9 mouse cellular contexts compared by ENCODE assay signal in the genomic region with DNA sequence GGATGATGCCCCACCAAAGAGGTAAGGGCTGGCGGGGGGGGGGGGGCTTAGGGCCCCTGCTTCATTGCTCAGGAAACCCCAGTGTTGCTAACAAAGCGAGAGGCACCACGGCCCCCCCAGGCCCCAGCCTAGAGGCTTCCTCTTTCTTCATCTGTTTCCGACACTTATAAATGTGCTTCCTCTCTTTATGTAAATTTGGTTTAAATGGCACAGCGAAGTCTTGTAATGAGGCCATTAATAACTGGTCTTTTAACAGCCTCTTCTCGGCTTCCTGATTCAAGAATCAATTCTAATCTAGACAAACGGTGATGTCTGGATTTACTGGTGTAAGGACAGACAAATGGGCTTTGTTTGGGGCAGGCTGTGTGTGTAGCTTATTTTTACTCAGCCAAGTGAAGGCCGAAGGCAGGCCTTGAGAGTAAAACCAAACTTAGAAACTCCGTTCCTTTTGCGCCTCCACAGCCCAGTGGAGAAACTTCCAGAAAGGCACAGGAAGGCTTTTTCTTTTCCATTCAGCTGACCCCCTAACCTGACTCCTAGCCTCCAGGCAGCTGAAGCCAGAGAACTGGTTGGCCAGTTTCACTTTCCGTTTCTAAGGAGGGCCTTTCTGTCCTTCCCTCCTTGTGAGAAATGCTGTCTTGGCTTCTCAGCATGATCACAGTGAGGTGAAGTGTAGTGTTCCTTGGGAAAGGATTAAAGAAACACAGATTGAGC. TPM values are rescaled to one million over a fixed set of nuclear protein-coding genes. Genes with fewer than 3 reads are reported as not detected.
DNase-seq lines count a peak whose midpoint lies in the region; ATAC-seq and TF ChIP-seq lines count a peak whose summit lies in the region.
"Had no signal": no experiment of that assay in that cellular context is flagged by ENCODE, and none has a peak within 500 bp of the region (broad histone marks: within the 10 kb centered on the region; RNA-seq: fewer than 3 reads in every experiment).

No protein-coding gene starts in this region.

- no peak for TF ChIP-seq POLR2A in small intestine, adult 2 months (IDR thresholded peaks at IDR 0.05; ENCODE audit: low read depth, low read length)

- peaks cover 17% of the 10 kb centered on the region for H3K4me1 ChIP-seq in hindbrain, embryonic 14.5 days (replicated peaks; ENCODE audit: control insufficient read depth, insufficient read depth, low read length)
- no peaks in the 10 kb centered on the region; the same call in 1 of the 2 replicates for H3K4me1 ChIP-seq in liver, embryonic 11.5 days (replicated peaks; ENCODE audit: control insufficient read depth, insufficient read depth, low read length)
- peaks cover 21% of the 10 kb centered on the region for H3K4me1 ChIP-seq in small intestine, adult 2 months (ENCODE audit: control insufficient read depth, insufficient read depth, insufficient read length, low read length)

- peak; percentile 20 for DNase-seq in gastrocnemius, postnatal 25 days
- DNase-seq in gastrocnemius, adult 18-20 months (ENCODE audit: low spot score): no peak
- DNase-seq in adrenal gland, postnatal 14 days: peak; percentile 44
- DNase-seq in hindbrain, embryonic 14.5 days (ENCODE audit: low spot score): no peak
- no peak for DNase-seq in liver, embryonic 11.5 days (ENCODE audit: low spot score)
- no peak for DNase-seq in frontal cortex, postnatal 25 days (ENCODE audit: low spot score in 2 of 2)
- no peak for DNase-seq in left cerebral cortex, adult 18-20 months (ENCODE audit: low spot score in 2 of 2)

- H3K27me3 ChIP-seq in hindbrain, embryonic 14.5 days (ENCODE audit: control insufficient read depth, insufficient read depth, low read length): no peaks in the 10 kb centered on the region
- no peaks in the 10 kb centered on the region for H3K27me3 ChIP-seq in liver, embryonic 11.5 days (replicated peaks; ENCODE audit: control insufficient read depth, insufficient read depth, low read length)
- H3K27me3 ChIP-seq in small intestine, adult 2 months (ENCODE audit: control insufficient read depth, insufficient read depth, low read length): no peaks in the 10 kb centered on the region

- H3K36me3 ChIP-seq in hindbrain, embryonic 14.5 days (replicated peaks; ENCODE audit: control insufficient read depth, insufficient read depth): no peaks in the 10 kb centered on the region
- H3K36me3 ChIP-seq in liver, embryonic 11.5 days (ENCODE audit: control insufficient read depth, insufficient read depth, low read length): no peaks in the 10 kb centered on the region
- no peaks in the 10 kb centered on the region for H3K36me3 ChIP-seq in small intestine, adult 2 months (ENCODE audit: control insufficient read depth, insufficient read depth, low read length)
- H3K36me3 ChIP-seq: G1E had no signal

- WGBS in hindbrain, embryonic 14.5 days: 49% methylated on average over 11 of the region's 11 CpGs
- WGBS in liver, embryonic 11.5 days: 39% methylated on average over 11 of the region's 11 CpGs
- 24% methylated on average over 11 of the region's 11 CpGs for WGBS in small intestine, adult 2 months

- no peaks in the 10 kb centered on the region for H3K9me3 ChIP-seq in hindbrain, embryonic 14.5 days (ENCODE audit: control insufficient read depth, low read length)
- no peaks in the 10 kb centered on the region for H3K9me3 ChIP-seq in liver, embryonic 11.5 days (ENCODE audit: control insufficient read depth, low read length)
- H3K9me3 ChIP-seq: G1E had no signal

- TF ChIP-seq CTCF in small intestine, adult 2 months (IDR thresholded peaks at IDR 0.05; ENCODE audit: extremely low read depth, insufficient read length, insufficient replicate concordance, low read depth, low read length): no peak

- no peak overlapping the region for H3K4me3 ChIP-seq in hindbrain, embryonic 14.5 days (replicated peaks; ENCODE audit: low read length)
- H3K4me3 ChIP-seq in liver, embryonic 11.5 days (ENCODE audit: low read depth, low read length): no peak overlapping the region
- peak overlapping the region; percentile 9; the same call in 1 of the 2 replicates for H3K4me3 ChIP-seq in small intestine, adult 2 months (ENCODE audit: low read depth, low read length)

- ATAC-seq in hindbrain, embryonic 14.5 days (ENCODE audit: low FRiP score): no peak
- ATAC-seq in liver, embryonic 11.5 days (replicated peaks; ENCODE audit: low FRiP score): no peak

- 0 out of 2 replicates have a peak overlapping the region, but pooled peaks have one; percentile 43 for H3K27ac ChIP-seq in hindbrain, embryonic 14.5 days
- H3K27ac ChIP-seq in liver, embryonic 11.5 days (ENCODE audit: low read depth, low read length): peak overlapping the region; percentile 22; the same call in 1 of the 2 replicates
- H3K27ac ChIP-seq in small intestine, adult 2 months (ENCODE audit: insufficient read depth, low read depth, low read length): peak overlapping the region; percentile 90

- no peak overlapping the region for H3K9ac ChIP-seq in hindbrain, embryonic 14.5 days
- no peak overlapping the region for H3K9ac ChIP-seq in liver, embryonic 11.5 days (ENCODE audit: low read depth, low read length)

- H3K4me2 ChIP-seq in hindbrain, embryonic 14.5 days (replicated peaks): no peak overlapping the region
- peak overlapping the region; percentile 43 for H3K4me2 ChIP-seq in liver, embryonic 11.5 days

RNA-seq across cellular contexts. Expression of gene Pik3ap1, which starts 39.7 kb away (rescaled TPM):
- under 1 TPM; 0.33 to 0.56 TPM for total RNA-seq in gastrocnemius, postnatal 25 days (2021)
- total RNA-seq in gastrocnemius, adult 18-20 months (2021): under 1 TPM; 0.07 to 0.43 TPM
- total RNA-seq in adrenal gland, postnatal 14 days (2021): 8.4 and 9.3 TPM in 2 replicates
- polyA plus RNA-seq in hindbrain, embryonic 14.5 days (2014; fragmentation: Nextera tagmentation; extraction: Ambion mirVana): 1.7 and 2.2 TPM in 2 replicates
- polyA plus RNA-seq in liver, embryonic 11.5 days (2014; fragmentation: Nextera tagmentation; extraction: Ambion mirVana): 5.4 and 5.6 TPM in 2 replicates
- 3.5 and 4.3 TPM in 2 replicates for polyA plus RNA-seq in small intestine, adult 2 months (2012; rRNA removed)
- 1 to 10 TPM; 2.4 to 2.6 TPM for total RNA-seq in left cerebral cortex, adult 18-20 months (2021)

Comparison
In these comparisons a context has a peak if more than half of its experiments do, and no peak if none do; other contexts are left out.
1. DNase-seq: peak in gastrocnemius, postnatal 25 days (single experiment) and adrenal gland, postnatal 14 days (single experiment); none in gastrocnemius, adult 18-20 months (single experiment), hindbrain, embryonic 14.5 days (single experiment), liver, embryonic 11.5 days (single experiment), frontal cortex, postnatal 25 days (0 of 2) and left cerebral cortex, adult 18-20 months (0 of 2).
2. H3K27ac ChIP-seq: peak in every context shown above with its lines; median percentile 90 in small intestine, adult 2 months; 43 in hindbrain, embryonic 14.5 days; 22 in liver, embryonic 11.5 days.